Mouse (Mus musculus) liver, adult 2 months (tissue): ENCODE measurements around the gene Nrd1. TPM values are rescaled to one million over a fixed set of nuclear protein-coding genes. Genes with fewer than 3 reads are reported as not detected.

Experiments used
- DNase-seq: peaks from one replicate; pipeline ENCODE4 v3.0.0-alpha.2; 2011; ENCODE audit warnings: low read depth, low spot score; ENCODE audit errors: extremely low read depth
- H3K27ac ChIP-seq: fragments of 200-500 bp; replicated peaks from 2 replicates; pipeline ENCODE4 v1.5.1; 2012; ENCODE audit warnings: low read depth, mild to moderate bottlenecking, control low read depth, inconsistent platforms, low read length; ENCODE audit not compliant: insufficient read depth
- H3K27me3 ChIP-seq: fragments of 200-500 bp; 2 replicates; pipeline ENCODE4 v1.6.1; 2012; ENCODE audit warnings: mild to moderate bottlenecking, moderate library complexity, low read length, inconsistent platforms; ENCODE audit not compliant: control insufficient read depth, insufficient read depth
- H3K36me3 ChIP-seq: fragments of 200-500 bp; 2 replicates; pipeline ENCODE4 v1.6.1; 2012; ENCODE audit warnings: low read length, inconsistent platforms; ENCODE audit not compliant: control insufficient read depth, insufficient read depth
- H3K4me1 ChIP-seq: fragments of 200-500 bp; 2 replicates; pipeline ENCODE4 v1.6.1; 2011; ENCODE audit warnings: low read length; ENCODE audit not compliant: control insufficient read depth, insufficient read depth
- H3K4me3 ChIP-seq: fragments of 200-500 bp; 2 replicates; pipeline ENCODE4 v1.5.1; 2011; ENCODE audit warnings: low read depth, mild to moderate bottlenecking, control low read depth, low read length, moderate library complexity; ENCODE audit not compliant: insufficient read depth
- H3K79me2 ChIP-seq: fragments of 200-500 bp; 2 replicates; pipeline ENCODE4 v1.6.1; 2012; ENCODE audit warnings: inconsistent platforms, mild to moderate bottlenecking, low read length, moderate library complexity; ENCODE audit not compliant: control insufficient read depth, insufficient read depth
- H3K9ac ChIP-seq: fragments of 200-500 bp; 2 replicates; pipeline ENCODE4 v1.6.1; 2012; ENCODE audit warnings: low read depth, mild to moderate bottlenecking, control low read depth, inconsistent platforms, low read length
- CTCF ChIP-seq: fragments of 200-500 bp; IDR thresholded peaks from 2 replicates; pipeline ENCODE4 v1.5.1; 2011; ENCODE audit warnings: low read depth, low read length, control low read depth
- POLR2A ChIP-seq: fragments of 200-500 bp; IDR thresholded peaks from 2 replicates; pipeline ENCODE4 v1.6.1; 2011; ENCODE audit warnings: low read length, control low read depth; ENCODE audit not compliant: insufficient read depth; ENCODE audit errors: extremely low read depth
- WGBS: fragments of 180-500 bp; shearing (Covaris S2); methylation state at CpG from one replicate; pipeline ENCODE4 v1.1.7; 2018; 5-methylcytosine and 5-hydroxymethylcytosine counted together
- polyA plus RNA-seq: library from polyadenylated mRNA; depleted of rRNA; stranded (reverse); fragments of >200 nt; gene quantifications from 2 replicates; pipeline ENCODE4 v1.2.3, GENCODE M21; 2012
- total RNA-seq: library from RNA; depleted of rRNA; stranded (reverse); fragments of >200 nt; gene quantifications from 2 replicates; pipeline ENCODE4 v1.2.3, GENCODE M21; 2014

The Nrd1 gene
- total and polyA plus RNA-seq, 2 experiments, result 14.5 to 61.5 TPM

GRCm38 (mm10) chr4:109098861-109099260 lies 98.4 kb downstream of the Nrd1 start:
- Histone ChIP-seq H3K27ac (no peak overlapping the region), H3K4me3 (no peak overlapping the region), H3K36me3 (peaks cover 51% of the 10 kb centered on the region), H3K4me1 (peaks cover under 1% of the 10 kb centered on the region), H3K79me2 (peaks cover 14% of the 10 kb centered on the region; the same call in 1 of the 2 replicates), H3K27me3 (no peaks in the 10 kb centered on the region), H3K9ac (no peak overlapping the region)
- WGBS, result 95% methylated on average over 3 of the region's 3 CpGs
- no peak for TF ChIP-seq CTCF
- no peak for TF ChIP-seq POLR2A
- no peak for DNase-seq

GRCm38 (mm10) chr4:109102574-109102973 lies 102.1 kb downstream of the Nrd1 start:
- H3K79me2 ChIP-seq, result peaks cover 25% of the 10 kb centered on the region; the same call in 1 of the 2 replicates
- 87% methylated on average over 5 of the region's 5 CpGs for WGBS

GRCm38 (mm10) chr4:109103145-109103883 lies 102.9 kb downstream of the Nrd1 start:
- no peak for TF ChIP-seq CTCF
- TF ChIP-seq POLR2A, result no peak
- 57% methylated on average over 9 of the region's 9 CpGs for WGBS
- Histone ChIP-seq H3K36me3 (peaks cover 26% of the 10 kb centered on the region), H3K9ac (no peak overlapping the region), H3K27me3 (no peaks in the 10 kb centered on the region), H3K79me2 (peaks cover 25% of the 10 kb centered on the region; the same call in 1 of the 2 replicates), H3K4me3 (no peak overlapping the region), H3K27ac (0 out of 2 replicates have a peak overlapping the region, but pooled peaks have one; percentile 18), H3K4me1 (peaks cover 22% of the 10 kb centered on the region)
- DNase-seq, result no peak

More at GRCm38 (mm10) chr4:109102574-109102973, 102.1 kb downstream of the Nrd1 start:
- Histone ChIP-seq H3K36me3 (peaks cover 28% of the 10 kb centered on the region), H3K27ac (no peak overlapping the region), H3K27me3 (no peaks in the 10 kb centered on the region), H3K4me3 (no peak overlapping the region), H3K4me1 (peaks cover 20% of the 10 kb centered on the region), H3K9ac (no peak overlapping the region)
- no peak for TF ChIP-seq POLR2A
- no peak for TF ChIP-seq CTCF
- no peak for DNase-seq

- no peaks in the 10 kb centered on the region for H3K27me3 ChIP-seq
- no peak overlapping the region for H3K9ac ChIP-seq
- no peak overlapping the region for H3K4me3 ChIP-seq
- peaks cover 17% of the 10 kb centered on the region for H3K36me3 ChIP-seq
- no peak overlapping the region; the same call in none of the 2 replicates for H3K27ac ChIP-seq
- H3K79me2 ChIP-seq, result peaks cover 29% of the 10 kb centered on the region; the same call in 1 of the 2 replicates
- peaks cover 29% of the 10 kb centered on the region for H3K4me1 ChIP-seq
- DNase-seq, result no peak
- TF ChIP-seq POLR2A (no peak), CTCF (no peak)
Measured at GRCm38 (mm10) chr4:109105254-109105653, 104.8 kb downstream of the Nrd1 start.

- no peak overlapping the region for H3K9ac ChIP-seq
- 18% methylated on average over 3 of the region's 3 CpGs for WGBS
- TF ChIP-seq POLR2A (no peak), CTCF (no peak)
- H3K4me1 ChIP-seq, result peaks cover 30% of the 10 kb centered on the region
- H3K4me3 ChIP-seq, result no peak overlapping the region
- H3K27me3 ChIP-seq, result no peaks in the 10 kb centered on the region
- H3K36me3 ChIP-seq, result peaks cover 12% of the 10 kb centered on the region
- peak overlapping the region; percentile 50 for H3K27ac ChIP-seq
- peak; percentile 59 for DNase-seq
- peaks cover 32% of the 10 kb centered on the region; the same call in 1 of the 2 replicates for H3K79me2 ChIP-seq
Measured at GRCm38 (mm10) chr4:109106034-109106433, 105.6 kb downstream of the Nrd1 start.

- DNase-seq, result peak; percentile 86
- H3K36me3 ChIP-seq, result peaks cover 7% of the 10 kb centered on the region
- H3K4me3 ChIP-seq, result no peak overlapping the region
Measured at GRCm38 (mm10) chr4:109106594-109106993, 106.1 kb downstream of the Nrd1 start.

More at GRCm38 (mm10) chr4:109106594-109106993, 106.1 kb downstream of the Nrd1 start:
- peak overlapping the region; percentile 81 for H3K27ac ChIP-seq
- peaks cover 28% of the 10 kb centered on the region; the same call in 1 of the 2 replicates for H3K79me2 ChIP-seq
- peaks cover 34% of the 10 kb centered on the region for H3K4me1 ChIP-seq
- TF ChIP-seq CTCF (no peak), POLR2A (no peak)
- H3K9ac ChIP-seq, result no peak overlapping the region
- H3K27me3 ChIP-seq, result no peaks in the 10 kb centered on the region
